In the genomic region with DNA sequence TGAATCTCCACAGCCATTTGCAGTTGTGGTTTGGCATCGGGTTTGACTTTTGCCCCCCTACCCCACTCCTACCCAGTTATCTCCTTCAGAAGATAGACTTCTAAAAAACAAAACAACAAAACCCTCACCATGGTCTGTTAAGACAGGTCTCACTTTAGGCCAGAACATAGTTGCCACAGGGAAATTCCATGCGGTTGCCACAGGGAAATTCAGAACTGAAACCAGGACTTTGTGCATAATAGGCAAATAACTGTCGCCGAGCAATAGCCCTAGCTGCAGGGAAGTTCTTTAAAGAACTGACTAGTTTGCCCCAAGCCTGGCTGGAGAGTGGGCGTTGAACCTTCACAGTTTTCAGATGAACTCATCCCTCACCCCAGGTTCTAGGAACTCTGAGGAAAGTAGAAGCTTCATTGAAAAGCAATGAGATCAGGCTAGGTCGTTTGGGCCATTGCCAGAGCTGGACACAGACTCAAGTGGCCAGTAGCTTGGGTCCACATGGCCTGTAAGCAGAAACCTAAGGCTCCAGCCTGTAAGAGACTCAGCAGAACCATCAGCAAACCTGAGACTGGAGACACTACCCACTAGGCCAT, we compare ENCODE assay signal across 20 mouse cellular contexts. TPM values are rescaled to one million over a fixed set of nuclear protein-coding genes. Genes with fewer than 3 reads are reported as not detected.
"Had no signal": no experiment of that assay in that cellular context is flagged by ENCODE, and none has a peak within 500 bp of the region (broad histone marks: within the 10 kb centered on the region; RNA-seq: fewer than 3 reads in every experiment).

No protein-coding gene starts in this region.

- H3K4me3 ChIP-seq: intestine, embryonic 15.5 days; limb, embryonic 12.5 days; limb, embryonic 15.5 days had no signal

- ATAC-seq: intestine, embryonic 15.5 days had no signal

- H3K4me1 ChIP-seq: intestine, embryonic 15.5 days; limb, embryonic 12.5 days; limb, embryonic 15.5 days had no signal

- H3K27me3 ChIP-seq: intestine, embryonic 15.5 days; limb, embryonic 12.5 days; limb, embryonic 15.5 days had no signal

- DNase-seq: kidney, adult 11 months; left cerebral cortex, postnatal 4 days; lung, embryonic 14.5 days; midbrain, embryonic 14.5 days; thymus, adult 18-20 months; thymus, postnatal 36 days had no signal

- H3K9me3 ChIP-seq: intestine, embryonic 15.5 days; limb, embryonic 12.5 days; limb, embryonic 15.5 days had no signal

- H3K27ac ChIP-seq: intestine, embryonic 15.5 days; limb, embryonic 12.5 days; limb, embryonic 15.5 days; liver, embryonic 14.5 days had no signal

- H3K36me3 ChIP-seq: intestine, embryonic 15.5 days; limb, embryonic 12.5 days; limb, embryonic 15.5 days had no signal

- H3K4me2 ChIP-seq: intestine, embryonic 15.5 days; limb, embryonic 12.5 days; limb, embryonic 15.5 days; lung, embryonic 14.5 days; midbrain, embryonic 11.5 days had no signal

- H3K9ac ChIP-seq: intestine, embryonic 15.5 days; limb, embryonic 12.5 days; limb, embryonic 15.5 days; liver, embryonic 14.5 days; lung, embryonic 14.5 days had no signal

RNA-seq across cellular contexts. Expression of a gene that starts 6.4 kb away (rescaled TPM):
- total RNA-seq: layer of hippocampus, adult 8-10 months; layer of hippocampus, postnatal 10 days; left cerebral cortex, adult 8-10 months; left cerebral cortex, postnatal 14 days; left cerebral cortex, postnatal 4 days; megakaryocyte progenitor cell, adult 5-6 weeks; megakaryocyte-erythroid progenitor cell, adult 5-6 weeks; midbrain, postnatal 0 days had no signal
- polyA plus RNA-seq: limb, embryonic 12.5 days; lung, embryonic 14.5 days; midbrain, embryonic 11.5 days; midbrain, embryonic 14.5 days; midbrain, postnatal 0 days; neural tube, embryonic 11.5 days; neural tube, embryonic 14.5 days had no signal

RNA-seq across cellular contexts. Expression of a gene that starts 49.0 kb away (rescaled TPM):
- total RNA-seq: megakaryocyte-erythroid progenitor cell, adult 5-6 weeks had no signal
